Mouse (Mus musculus): ENCODE data around the gene Tmem165. TPM values are rescaled to one million over a fixed set of nuclear protein-coding genes. Genes with fewer than 3 reads are reported as not detected.

Gene Tmem165
- polyA plus RNA-seq, 1 experiment from 2014 or later, result 99.0 TPM

Other genes with a start within 250 kb of the Tmem165 start
- gene Kdr, start 205.4 kb upstream of the Tmem165 start, polyA plus RNA-seq (2015; fragmentation: Nextera tagmentation; extraction: Ambion mirVana), result 23.0 and 27.2 TPM in 2 replicates
- 38.0 and 41.1 TPM in 2 replicates for gene Srd5a3, start 43.6 kb upstream of the Tmem165 start, polyA plus RNA-seq (2015; fragmentation: Nextera tagmentation; extraction: Ambion mirVana)
- 13.5 and 13.7 TPM in 2 replicates for gene Clock, start 120.9 kb downstream of the Tmem165 start, polyA plus RNA-seq (2015; fragmentation: Nextera tagmentation; extraction: Ambion mirVana)
- gene Pdcl2, start 147.3 kb downstream of the Tmem165 start, polyA plus RNA-seq (2015; fragmentation: Nextera tagmentation; extraction: Ambion mirVana), result not detected in 2 replicates
- 0.17 and 0.54 TPM in 2 replicates for gene Nmu, start 179.9 kb downstream of the Tmem165 start, polyA plus RNA-seq (2015; fragmentation: Nextera tagmentation; extraction: Ambion mirVana)